11 mouse cellular contexts compared by ENCODE assay signal in genomic region chr9:59958115-59958514, GRCm38 (mm10). TPM values are rescaled to one million over a fixed set of nuclear protein-coding genes. Genes with fewer than 3 reads are reported as not detected.
A peak's percentile ranks its signal among the peaks of the same experiment; 100 is the strongest.
DNase-seq lines count a peak whose midpoint lies in the region; ATAC-seq and TF ChIP-seq lines count a peak whose summit lies in the region.
"Not testable (repeated sequence)": the region's sequence is repeated elsewhere in the genome, so short reads cannot be mapped to it uniquely, and the experiment has no call there.
"Had no signal": no experiment of that assay in that cellular context is flagged by ENCODE, and none has a peak within 500 bp of the region (broad histone marks: within the 10 kb centered on the region; RNA-seq: fewer than 3 reads in every experiment).

No protein-coding gene starts in this region.

- not testable (repeated sequence) for ATAC-seq in intestine, embryonic 14.5 days (replicated peaks; ENCODE audit: low FRiP score, low TSS enrichment, low read depth); midbrain, embryonic 11.5 days (ENCODE audit: low FRiP score)
- ATAC-seq in intestine, embryonic 15.5 days = peak; percentile 20; the same call in 1 of the 2 replicates
- peak; percentile 45 for ATAC-seq in intestine, embryonic 16.5 days

- not testable (repeated sequence) for TF ChIP-seq POLR2A in myocyte (IDR thresholded peaks at IDR 0.05; ENCODE audit: insufficient read length, low read depth)

- H3K79me2 ChIP-seq in myocyte (ENCODE audit: control insufficient read depth, insufficient read depth) = not testable (repeated sequence)

- not testable (repeated sequence) for H3K36me3 ChIP-seq in intestine, embryonic 14.5 days (ENCODE audit: control insufficient read depth, insufficient read depth, low read length); intestine, embryonic 15.5 days; intestine, embryonic 16.5 days (ENCODE audit: control insufficient read depth, insufficient read depth, low read length); midbrain, embryonic 11.5 days (ENCODE audit: control insufficient read depth, insufficient read depth, low read length); myocyte (ENCODE audit: control insufficient read depth, insufficient read depth)

- 68% methylated on average over 1 of the region's 1 CpGs for WGBS in intestine, embryonic 14.5 days
- 46% methylated on average over 1 of the region's 1 CpGs for WGBS in intestine, embryonic 15.5 days
- 44% methylated on average over 1 of the region's 1 CpGs for WGBS in intestine, embryonic 16.5 days
- 85% methylated on average over 1 of the region's 1 CpGs for WGBS in midbrain, embryonic 11.5 days

- H3K27me3 ChIP-seq in intestine, embryonic 14.5 days (replicated peaks; ENCODE audit: control insufficient read depth, insufficient read depth, low read length); intestine, embryonic 15.5 days (replicated peaks); intestine, embryonic 16.5 days (replicated peaks; ENCODE audit: control insufficient read depth, insufficient read depth, low read length); midbrain, embryonic 11.5 days (ENCODE audit: control insufficient read depth, insufficient read depth, low read length); myocyte (ENCODE audit: control insufficient read depth, insufficient read depth, insufficient read length): not testable (repeated sequence)

- not testable (repeated sequence) for H3K9me3 ChIP-seq in intestine, embryonic 14.5 days (ENCODE audit: control insufficient read depth, low read length); intestine, embryonic 15.5 days; intestine, embryonic 16.5 days (ENCODE audit: control insufficient read depth, low read length); midbrain, embryonic 11.5 days (ENCODE audit: control insufficient read depth, low read length)

- not testable (repeated sequence) for H3K4me2 ChIP-seq in intestine, embryonic 14.5 days (ENCODE audit: low read length); intestine, embryonic 15.5 days (replicated peaks); intestine, embryonic 16.5 days (ENCODE audit: low read depth, low read length); midbrain, embryonic 11.5 days; myocyte (ENCODE audit: low read depth)

- H3ac ChIP-seq in myocyte (ENCODE audit: control insufficient read depth, insufficient read length) = not testable (repeated sequence)

- not testable (repeated sequence) for DNase-seq in intestine, embryonic 14.5 days (ENCODE audit: low spot score)
- DNase-seq in midbrain, embryonic 11.5 days (ENCODE audit: low spot score, missing footprints) = peak; percentile 37

- H3K9ac ChIP-seq in intestine, embryonic 14.5 days (ENCODE audit: low read length); intestine, embryonic 15.5 days; intestine, embryonic 16.5 days (ENCODE audit: low read depth, low read length); midbrain, embryonic 11.5 days (ENCODE audit: low read length): not testable (repeated sequence)

- H3K4me3 ChIP-seq in intestine, embryonic 14.5 days (ENCODE audit: low read depth, low read length); intestine, embryonic 15.5 days (replicated peaks); intestine, embryonic 16.5 days (ENCODE audit: low read length); midbrain, embryonic 11.5 days (ENCODE audit: low read depth, low read length); myocyte: not testable (repeated sequence)

- H3K4me1 ChIP-seq in intestine, embryonic 14.5 days (replicated peaks; ENCODE audit: control insufficient read depth, insufficient read depth, low read length); midbrain, embryonic 11.5 days (ENCODE audit: control insufficient read depth, insufficient read depth, low read length): not testable (repeated sequence)
- peaks cover 24% of the 10 kb centered on the region for H3K4me1 ChIP-seq in intestine, embryonic 15.5 days (replicated peaks)
- H3K4me1 ChIP-seq in intestine, embryonic 16.5 days (ENCODE audit: control insufficient read depth, insufficient read depth, low read length) = peaks cover 35% of the 10 kb centered on the region

- H3K27ac ChIP-seq in intestine, embryonic 14.5 days (ENCODE audit: low read depth) = 0 out of 2 replicates have a peak overlapping the region, but pooled peaks have one; percentile 16
- peak overlapping the region; percentile 55; the same call in 1 of the 2 replicates for H3K27ac ChIP-seq in intestine, embryonic 15.5 days
- H3K27ac ChIP-seq in intestine, embryonic 16.5 days (ENCODE audit: low read length) = peak overlapping the region; percentile 76
- not testable (repeated sequence) for H3K27ac ChIP-seq in midbrain, embryonic 11.5 days (ENCODE audit: low read depth, low read length)

TF ChIP-seq in myocyte, 11 proteins besides CTCF, POLR2A, EP300 and RAD21:
- TF ChIP-seq MYOD1 (IDR thresholded peaks at IDR 0.05; ENCODE audit: control insufficient read depth in 1 of 3, insufficient read length in 2 of 3, low read depth in 2 of 3) (peak in 1 of 3 experiments; percentile 64), MYOG (IDR thresholded peaks at IDR 0.05; ENCODE audit: control insufficient read depth in 1 of 3, insufficient read depth in 1 of 3, insufficient read length in 2 of 3, low read depth in 2 of 3) (peak; percentile 18 to 77 (median 26))

RNA-seq across cellular contexts. Expression of gene Nr2e3, which starts 2.3 kb away (rescaled TPM):
- 0.54 and 0.56 TPM in 2 replicates for polyA plus RNA-seq in intestine, embryonic 14.5 days (2014; fragmentation: Nextera tagmentation; extraction: Ambion mirVana)
- polyA plus RNA-seq in intestine, embryonic 15.5 days (2015; fragmentation: Nextera tagmentation; extraction: Ambion mirVana) = 8.0 and 9.0 TPM in 2 replicates
- 16.9 and 21.2 TPM in 2 replicates for polyA plus RNA-seq in intestine, embryonic 16.5 days (2015; fragmentation: Nextera tagmentation; extraction: Ambion mirVana)
- polyA plus RNA-seq in midbrain, embryonic 11.5 days (2014; fragmentation: Nextera tagmentation; extraction: Ambion mirVana) = not detected in 2 replicates
- polyA plus RNA-seq in myocyte (2012; fragmentation: generic; extraction: Trizol) = not detected
- polyA plus RNA-seq: activated CD4-positive, CD25-positive, alpha-beta regulatory T cell, adult 4 months; adrenal gland, adult 2 months; C2C12; CD4-positive, CD25-positive, alpha-beta regulatory T cell, adult 4 months; G1E; Patski had no signal
